Mouse (Mus musculus): ENCODE measurements around the gene Zbtb34.

DNA sequence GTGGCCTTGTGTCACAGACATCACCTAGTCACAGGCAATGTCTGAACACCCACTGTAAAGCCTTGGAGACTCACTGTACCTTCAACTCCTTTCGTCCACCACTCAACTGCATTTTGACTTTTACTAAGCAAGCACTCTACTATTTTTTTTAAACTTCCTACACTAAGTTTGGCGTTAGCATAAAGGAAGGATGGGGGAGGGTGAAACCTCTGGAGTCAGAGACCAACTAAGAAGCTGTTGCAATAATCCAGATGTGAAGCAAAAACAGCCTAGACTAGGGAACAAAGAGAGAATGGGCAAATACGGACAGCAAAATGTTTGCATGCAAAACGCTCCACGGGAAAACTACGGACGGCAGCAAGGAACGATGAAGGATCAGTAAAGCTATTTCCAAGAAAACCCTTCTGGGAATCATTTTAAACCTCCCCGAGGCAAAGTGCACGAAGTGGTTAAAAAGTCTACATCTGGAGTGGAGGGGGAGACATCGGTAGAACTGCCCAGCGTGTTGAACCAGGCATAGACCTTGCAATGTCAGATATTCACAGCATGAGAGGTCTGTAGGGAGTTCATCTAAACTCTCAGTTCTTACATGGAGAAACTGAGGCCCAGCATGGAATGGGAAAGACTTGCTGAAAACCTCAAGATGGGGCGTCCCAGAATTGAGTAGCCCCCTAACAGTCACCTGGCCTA lies 898 bp downstream of the Zbtb34 start:
- no peak for TF ChIP-seq CTCF (IDR thresholded peaks at IDR 0.05)
- no peak; the same call in 1 of the 2 replicates for TF ChIP-seq EP300 (IDR thresholded peaks at IDR 0.05)
